Mouse (Mus musculus) ES-Bruce4 (cell line): ENCODE data around the gene Cdh4.

Experiments
- CTCF ChIP-seq: IDR thresholded peaks from one replicate; pipeline ENCODE4 v1.8.1; 2011; ENCODE audit warnings: low read depth, low read length
- POLR2A ChIP-seq: IDR thresholded peaks from one replicate; pipeline ENCODE4 v1.8.1; 2011; ENCODE audit warnings: low read length; ENCODE audit not compliant: insufficient read depth

DNA sequence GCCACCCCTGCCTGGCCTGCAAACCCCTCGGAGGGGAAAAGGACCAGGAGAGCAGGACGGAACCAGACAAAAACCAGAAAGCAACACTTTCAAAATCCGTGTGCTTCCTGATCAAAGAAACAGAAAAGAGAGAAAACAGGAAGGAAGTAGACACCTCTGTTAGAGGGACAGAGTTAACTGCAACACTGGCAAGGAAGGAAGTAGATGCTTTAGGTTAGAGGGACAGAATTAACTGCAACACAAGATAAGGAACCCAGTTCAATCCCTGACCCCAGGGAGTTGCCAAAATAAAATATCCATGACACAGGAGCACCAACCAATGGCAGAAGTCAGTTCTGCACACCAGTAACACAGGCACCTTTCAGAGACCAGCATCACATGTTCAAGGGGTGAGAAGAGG lies 491.9 kb downstream of the Cdh4 start:
- TF ChIP-seq CTCF (no peak), POLR2A (no peak)
